Mouse (Mus musculus): Measurements from ENCODE around the gene Enthd1. TPM values are rescaled to one million over a fixed set of nuclear protein-coding genes. Genes with fewer than 3 reads are reported as not detected.

The Enthd1 gene
- polyA plus RNA-seq, 1 experiment from 2014 or later = not detected

DNA sequence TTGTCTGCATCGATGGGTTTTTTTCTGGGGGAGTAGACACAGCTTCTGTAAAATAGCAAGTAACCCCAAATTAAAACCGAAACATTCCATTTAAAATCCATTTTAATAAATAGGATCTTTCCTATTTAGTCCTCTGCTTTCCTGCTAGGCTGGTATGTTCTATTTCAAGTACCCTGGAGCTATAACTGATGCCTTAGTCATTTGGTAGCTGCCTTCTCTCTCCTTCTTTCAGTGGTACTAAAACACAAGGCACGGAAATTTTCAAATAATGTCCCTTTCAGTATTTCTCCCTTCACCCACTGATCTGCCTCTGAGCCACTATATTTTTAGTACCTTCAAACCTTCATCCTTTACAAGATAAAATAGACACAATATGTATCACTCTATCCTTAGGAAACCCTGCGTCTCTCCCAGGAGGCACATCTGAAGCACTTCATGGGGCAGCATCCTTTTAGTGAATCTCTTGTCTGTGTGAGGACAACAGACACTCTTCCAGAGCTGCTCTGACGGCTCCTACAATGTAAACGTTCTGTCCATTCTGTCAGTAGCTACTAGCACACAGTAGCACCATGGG is 90.4 kb downstream of the Enthd1 start:
- H3K4me3 ChIP-seq (replicated peaks; ENCODE audit: low read length) = no peak overlapping the region
- no peak overlapping the region for H3K9ac ChIP-seq (replicated peaks; ENCODE audit: low read depth, low read length)
- no peak for ATAC-seq
- 89% methylated on average over 6 of the region's 6 CpGs for WGBS
- no peaks in the 10 kb centered on the region for H3K9me3 ChIP-seq (ENCODE audit: control insufficient read depth, low read length)
- H3K36me3 ChIP-seq (ENCODE audit: control insufficient read depth, insufficient read depth) = no peaks in the 10 kb centered on the region
- no peak overlapping the region for H3K4me2 ChIP-seq (ENCODE audit: low read length)
- no peak overlapping the region for H3K27ac ChIP-seq (ENCODE audit: low read length)
- no peaks in the 10 kb centered on the region for H3K4me1 ChIP-seq (replicated peaks; ENCODE audit: control insufficient read depth, insufficient read depth, low read length)
- H3K27me3 ChIP-seq (replicated peaks; ENCODE audit: control insufficient read depth, insufficient read depth, low read length) = no peaks in the 10 kb centered on the region

DNA sequence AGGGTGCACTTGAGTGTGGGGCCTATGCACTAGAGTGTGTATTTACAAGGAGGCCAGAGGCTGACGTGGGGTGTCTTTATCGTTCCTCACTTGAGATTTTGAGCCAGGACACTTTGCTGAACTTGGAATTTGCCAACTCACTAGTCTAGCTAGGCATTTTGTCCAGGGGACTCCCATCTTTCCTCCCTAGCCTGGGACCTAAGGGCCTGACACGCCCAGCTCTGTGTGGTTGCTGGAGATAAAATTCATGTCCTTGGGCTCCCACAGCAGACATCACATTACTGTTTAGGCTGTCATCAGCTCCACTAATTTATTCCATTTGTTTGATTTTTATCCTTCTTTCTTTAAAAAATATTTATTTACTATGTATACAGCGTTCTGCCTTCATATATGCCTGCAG is 97.1 kb downstream of the Enthd1 start:
- Histone ChIP-seq H3K9me3 (ENCODE audit: control insufficient read depth, low read length) (no peaks in the 10 kb centered on the region), H3K4me1 (replicated peaks; ENCODE audit: control insufficient read depth, insufficient read depth, low read length) (no peaks in the 10 kb centered on the region), H3K27ac (ENCODE audit: low read length) (no peak overlapping the region), H3K27me3 (replicated peaks; ENCODE audit: control insufficient read depth, insufficient read depth, low read length) (no peaks in the 10 kb centered on the region), H3K36me3 (ENCODE audit: control insufficient read depth, insufficient read depth) (no peaks in the 10 kb centered on the region), H3K9ac (replicated peaks; ENCODE audit: low read depth, low read length) (no peak overlapping the region), H3K4me2 (ENCODE audit: low read length) (no peak overlapping the region), H3K4me3 (replicated peaks; ENCODE audit: low read length) (no peak overlapping the region)
- ATAC-seq = no peak
- 96% methylated on average over 4 of the region's 4 CpGs for WGBS

DNA sequence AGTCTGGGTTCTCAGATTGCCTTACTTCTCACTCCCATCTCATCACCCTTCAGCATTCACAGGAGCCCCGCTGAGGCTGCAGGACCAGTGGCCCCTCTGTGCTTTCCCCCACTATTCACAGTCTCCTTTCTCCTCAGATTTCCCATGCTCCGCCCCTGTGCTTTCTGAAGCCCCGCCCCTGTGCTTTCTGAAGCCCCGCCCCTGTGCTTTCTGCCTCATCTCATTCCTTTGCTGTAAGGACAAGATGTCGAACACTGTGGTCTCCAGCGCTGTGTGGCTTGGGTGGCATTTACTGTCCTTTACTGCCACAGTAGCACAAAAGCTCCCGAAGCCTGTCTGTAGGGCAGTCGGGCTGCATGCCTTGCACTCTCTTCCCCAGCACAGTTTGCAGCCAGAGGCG is 102.8 kb downstream of the Enthd1 start:
- 0% methylated on average over 9 of the region's 9 CpGs for WGBS
- peaks cover 13% of the 10 kb centered on the region for H3K4me1 ChIP-seq (replicated peaks; ENCODE audit: control insufficient read depth, insufficient read depth, low read length)
- H3K27ac ChIP-seq (ENCODE audit: low read length) = no peak overlapping the region
- ATAC-seq = no peak
- no peaks in the 10 kb centered on the region for H3K9me3 ChIP-seq (ENCODE audit: control insufficient read depth, low read length)
- H3K4me2 ChIP-seq (ENCODE audit: low read length) = no peak overlapping the region
- H3K4me3 ChIP-seq (replicated peaks; ENCODE audit: low read length) = no peak overlapping the region
- no peak overlapping the region for H3K9ac ChIP-seq (replicated peaks; ENCODE audit: low read depth, low read length)
- H3K27me3 ChIP-seq (replicated peaks; ENCODE audit: control insufficient read depth, insufficient read depth, low read length) = 0 out of 2 replicates have a peak, but pooled peaks cover 3% of the 10 kb centered on the region
- no peaks in the 10 kb centered on the region for H3K36me3 ChIP-seq (ENCODE audit: control insufficient read depth, insufficient read depth)

DNA sequence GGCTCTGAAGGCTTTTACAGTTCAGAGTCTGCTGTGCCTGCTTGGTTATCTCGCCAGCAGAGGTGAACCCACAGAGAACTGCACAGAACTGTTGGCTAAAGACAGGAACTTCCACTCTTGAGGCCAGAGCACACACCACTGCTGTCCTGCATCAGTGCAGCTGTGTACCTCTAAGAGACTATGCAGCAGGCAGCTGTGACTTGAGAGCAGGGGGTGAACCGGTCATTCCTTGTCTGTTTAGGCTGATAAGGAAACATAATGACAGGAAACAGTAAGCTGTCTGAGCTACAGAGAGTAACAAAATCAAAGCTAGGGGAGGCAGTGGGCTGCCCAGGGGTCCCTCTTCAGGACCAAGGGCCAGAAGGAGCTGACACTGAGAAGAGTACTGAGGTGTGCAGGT is 103.5 kb downstream of the Enthd1 start:
- Histone ChIP-seq H3K4me1 (replicated peaks; ENCODE audit: control insufficient read depth, insufficient read depth, low read length) (peaks cover 13% of the 10 kb centered on the region), H3K9ac (replicated peaks; ENCODE audit: low read depth, low read length) (no peak overlapping the region), H3K27ac (ENCODE audit: low read length) (no peak overlapping the region), H3K36me3 (ENCODE audit: control insufficient read depth, insufficient read depth) (no peaks in the 10 kb centered on the region), H3K9me3 (ENCODE audit: control insufficient read depth, low read length) (no peaks in the 10 kb centered on the region), H3K4me2 (ENCODE audit: low read length) (no peak overlapping the region), H3K4me3 (replicated peaks; ENCODE audit: low read length) (no peak overlapping the region), H3K27me3 (replicated peaks; ENCODE audit: control insufficient read depth, insufficient read depth, low read length) (0 out of 2 replicates have a peak, but pooled peaks cover 3% of the 10 kb centered on the region)
- WGBS = 60% methylated on average over 2 of the region's 2 CpGs
- no peak for ATAC-seq

DNA sequence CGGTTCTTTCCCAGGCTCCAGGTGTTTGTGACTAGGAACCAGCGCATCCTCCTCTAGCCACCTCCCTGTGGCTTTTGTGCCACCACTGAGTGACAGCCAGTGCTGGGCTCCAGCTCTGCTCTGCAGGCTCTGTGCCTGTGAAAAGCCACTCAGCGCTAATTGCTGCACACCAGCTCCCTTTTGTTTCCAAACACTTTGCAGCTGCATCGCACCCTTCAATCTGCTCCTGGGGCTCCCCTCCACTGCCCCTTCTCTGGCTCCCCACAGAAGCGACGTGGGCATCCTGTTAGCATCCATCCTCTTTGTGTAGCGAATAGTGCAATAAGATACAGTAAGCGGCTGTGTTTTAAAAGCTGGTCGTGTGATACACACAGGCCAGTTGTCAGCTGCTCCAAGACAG is 104.9 kb downstream of the Enthd1 start:
- WGBS = 6% methylated on average over 9 of the region's 9 CpGs
- H3K9ac ChIP-seq (replicated peaks; ENCODE audit: low read depth, low read length) = peak overlapping the region; percentile 2; the same call in 1 of the 2 replicates
- peak; percentile 92 for ATAC-seq

DNA sequence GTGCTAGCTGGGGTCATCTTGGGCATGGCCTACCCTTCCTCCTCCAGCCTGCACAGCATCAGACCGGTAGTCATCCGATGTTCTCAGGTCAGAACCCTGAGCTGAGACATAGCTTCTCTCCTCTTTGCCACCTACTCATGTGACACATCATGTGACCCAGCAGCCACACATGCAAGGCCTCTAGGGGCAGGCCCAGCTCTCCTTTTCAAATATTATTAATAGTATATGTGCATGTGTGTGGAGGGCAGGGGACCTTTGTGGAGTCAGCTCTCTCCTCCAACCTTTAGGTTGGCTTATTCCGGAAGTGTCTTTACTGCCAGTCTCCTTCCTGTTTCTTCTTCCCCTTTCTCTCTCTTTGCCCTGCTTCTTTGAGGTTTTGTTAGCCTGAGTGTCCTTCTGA is 107.0 kb downstream of the Enthd1 start:
- no peak for ATAC-seq

More for the DNA sequence above, 104.9 kb downstream of the Enthd1 start:
- Histone ChIP-seq H3K36me3 (ENCODE audit: control insufficient read depth, insufficient read depth) (no peaks in the 10 kb centered on the region), H3K4me2 (ENCODE audit: low read length) (0 out of 2 replicates have a peak overlapping the region, but pooled peaks have one; percentile 0), H3K27me3 (replicated peaks; ENCODE audit: control insufficient read depth, insufficient read depth, low read length) (0 out of 2 replicates have a peak, but pooled peaks cover 3% of the 10 kb centered on the region), H3K27ac (ENCODE audit: low read length) (peak overlapping the region; percentile 64), H3K9me3 (ENCODE audit: control insufficient read depth, low read length) (no peaks in the 10 kb centered on the region), H3K4me3 (replicated peaks; ENCODE audit: low read length) (no peak overlapping the region), H3K4me1 (replicated peaks; ENCODE audit: control insufficient read depth, insufficient read depth, low read length) (peaks cover 13% of the 10 kb centered on the region)

DNA sequence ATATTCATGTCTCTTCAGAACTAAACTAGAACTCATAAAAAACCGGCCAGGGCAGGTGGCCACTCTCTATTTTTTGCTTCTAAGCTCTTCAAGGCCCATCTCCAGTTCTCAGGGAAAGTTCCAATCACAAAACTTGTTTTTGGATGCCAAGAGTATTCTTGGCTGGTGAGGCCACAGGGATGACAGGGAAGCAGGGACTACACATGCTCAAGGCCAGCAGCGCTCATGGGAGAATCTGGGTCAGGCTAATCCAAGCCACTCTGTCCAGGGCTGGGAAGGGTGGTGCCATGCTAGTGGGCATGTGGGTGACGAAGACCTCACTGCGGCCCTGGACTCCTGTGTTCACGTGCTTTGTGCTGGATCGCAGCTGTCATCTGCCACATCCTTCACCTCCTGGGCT is 110.5 kb downstream of the Enthd1 start:
- WGBS = 76% methylated on average over 6 of the region's 6 CpGs

More for the DNA sequence above, 107.0 kb downstream of the Enthd1 start:
- Histone ChIP-seq H3K27ac (ENCODE audit: low read length) (no peak overlapping the region), H3K4me2 (ENCODE audit: low read length) (no peak overlapping the region), H3K9ac (replicated peaks; ENCODE audit: low read depth, low read length) (no peak overlapping the region), H3K27me3 (replicated peaks; ENCODE audit: control insufficient read depth, insufficient read depth, low read length) (0 out of 2 replicates have a peak, but pooled peaks cover 3% of the 10 kb centered on the region), H3K4me3 (replicated peaks; ENCODE audit: low read length) (no peak overlapping the region), H3K9me3 (ENCODE audit: control insufficient read depth, low read length) (no peaks in the 10 kb centered on the region), H3K36me3 (ENCODE audit: control insufficient read depth, insufficient read depth) (no peaks in the 10 kb centered on the region), H3K4me1 (replicated peaks; ENCODE audit: control insufficient read depth, insufficient read depth, low read length) (peaks cover 13% of the 10 kb centered on the region)
- WGBS = 96% methylated on average over 3 of the region's 3 CpGs

DNA sequence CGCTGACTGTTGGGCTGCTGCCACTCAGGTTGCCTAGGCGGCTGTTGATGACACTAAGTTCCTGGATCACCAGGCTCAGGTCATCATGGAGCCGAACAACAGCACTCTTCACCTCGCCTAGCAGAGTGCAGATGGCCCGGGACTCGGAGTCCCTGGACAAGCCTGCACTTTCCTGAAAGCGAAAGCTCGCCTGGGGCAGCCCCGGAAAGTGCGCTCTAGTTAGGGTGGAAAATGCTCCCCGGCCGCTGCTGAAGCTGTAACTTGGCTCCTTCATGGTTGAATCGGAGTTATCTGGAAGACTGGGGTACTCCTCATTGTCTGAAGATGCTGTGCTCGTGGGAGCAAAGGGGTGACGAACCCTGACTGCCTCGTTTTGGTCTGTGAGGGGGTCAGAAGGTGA is 112.5 kb downstream of the Enthd1 start:
- Histone ChIP-seq H3K4me1 (replicated peaks; ENCODE audit: control insufficient read depth, insufficient read depth, low read length) (no peaks in the 10 kb centered on the region), H3K9me3 (ENCODE audit: control insufficient read depth, low read length) (no peaks in the 10 kb centered on the region), H3K9ac (replicated peaks; ENCODE audit: low read depth, low read length) (no peak overlapping the region), H3K27ac (ENCODE audit: low read length) (no peak overlapping the region), H3K4me3 (replicated peaks; ENCODE audit: low read length) (no peak overlapping the region), H3K36me3 (ENCODE audit: control insufficient read depth, insufficient read depth) (no peaks in the 10 kb centered on the region), H3K4me2 (ENCODE audit: low read length) (no peak overlapping the region), H3K27me3 (replicated peaks; ENCODE audit: control insufficient read depth, insufficient read depth, low read length) (no peaks in the 10 kb centered on the region)
- WGBS = 51% methylated on average over 16 of the region's 16 CpGs
- no peak for ATAC-seq

More for the DNA sequence above, 110.5 kb downstream of the Enthd1 start:
- peaks cover under 1% of the 10 kb centered on the region; the same call in 1 of the 2 replicates for H3K4me1 ChIP-seq (replicated peaks; ENCODE audit: control insufficient read depth, insufficient read depth, low read length)
- no peaks in the 10 kb centered on the region for H3K36me3 ChIP-seq (ENCODE audit: control insufficient read depth, insufficient read depth)
- H3K4me2 ChIP-seq (ENCODE audit: low read length) = no peak overlapping the region
- no peaks in the 10 kb centered on the region for H3K27me3 ChIP-seq (replicated peaks; ENCODE audit: control insufficient read depth, insufficient read depth, low read length)
- H3K4me3 ChIP-seq (replicated peaks; ENCODE audit: low read length) = no peak overlapping the region
- H3K27ac ChIP-seq (ENCODE audit: low read length) = no peak overlapping the region
- no peak for ATAC-seq
- no peaks in the 10 kb centered on the region for H3K9me3 ChIP-seq (ENCODE audit: control insufficient read depth, low read length)
- no peak overlapping the region for H3K9ac ChIP-seq (replicated peaks; ENCODE audit: low read depth, low read length)

DNA sequence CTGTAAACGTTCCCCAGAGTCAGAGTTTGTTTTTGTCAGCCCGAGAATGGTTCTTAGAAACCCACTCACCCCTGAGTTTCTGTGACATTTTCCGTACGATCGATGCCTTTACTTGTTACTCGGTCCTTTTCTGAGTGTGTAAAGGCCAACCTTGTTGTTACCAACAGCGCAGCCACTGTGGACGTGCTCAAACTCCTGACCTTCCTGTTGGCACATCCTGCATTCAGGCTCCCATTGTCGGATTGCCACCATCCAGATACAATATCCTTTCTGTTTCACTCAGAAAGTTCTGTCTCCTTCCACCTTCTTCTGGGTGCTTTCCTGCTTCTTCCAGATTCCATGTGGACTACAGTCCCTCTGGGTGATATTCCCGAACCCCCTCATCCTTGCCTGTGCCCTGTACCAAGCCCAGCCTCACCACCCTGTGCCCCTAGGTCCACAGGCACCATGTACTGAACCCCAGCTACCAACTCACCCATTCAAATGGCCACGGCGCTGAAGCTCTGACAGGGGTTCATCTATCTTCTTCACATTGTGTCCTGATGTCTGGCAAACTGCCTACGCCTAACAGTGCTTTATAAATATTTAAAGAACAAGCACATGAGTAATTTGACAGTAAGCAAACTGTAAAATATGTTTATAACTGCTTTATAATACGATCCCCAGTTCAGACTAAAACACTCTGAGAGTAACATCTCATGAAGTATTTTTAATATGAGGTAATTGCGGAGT is 118.8 kb downstream of the Enthd1 start:
- H3K36me3 ChIP-seq (ENCODE audit: control insufficient read depth, insufficient read depth) = no peaks in the 10 kb centered on the region
- H3K27ac ChIP-seq (ENCODE audit: low read length) = no peak overlapping the region
- ATAC-seq = no peak
- H3K9ac ChIP-seq (replicated peaks; ENCODE audit: low read depth, low read length) = no peak overlapping the region
- no peak overlapping the region for H3K4me3 ChIP-seq (replicated peaks; ENCODE audit: low read length)
- 84% methylated on average over 15 of the region's 15 CpGs for WGBS
- H3K4me1 ChIP-seq (replicated peaks; ENCODE audit: control insufficient read depth, insufficient read depth, low read length) = no peaks in the 10 kb centered on the region
- H3K9me3 ChIP-seq (ENCODE audit: control insufficient read depth, low read length) = peaks cover 3% of the 10 kb centered on the region; the same call in 1 of the 2 replicates
- H3K27me3 ChIP-seq (replicated peaks; ENCODE audit: control insufficient read depth, insufficient read depth, low read length) = no peaks in the 10 kb centered on the region
- no peak overlapping the region for H3K4me2 ChIP-seq (ENCODE audit: low read length)

Measured in forebrain, embryonic 16.5 days (tissue).